Mouse (Mus musculus) lung, postnatal 4 days (tissue): Measurements from ENCODE around the gene Nptn.

Experiments
- DNase-seq, 2 experiments: peaks; one replicate each; pipeline ENCODE4 v3.0.0; 2021

The Nptn gene

DNA sequence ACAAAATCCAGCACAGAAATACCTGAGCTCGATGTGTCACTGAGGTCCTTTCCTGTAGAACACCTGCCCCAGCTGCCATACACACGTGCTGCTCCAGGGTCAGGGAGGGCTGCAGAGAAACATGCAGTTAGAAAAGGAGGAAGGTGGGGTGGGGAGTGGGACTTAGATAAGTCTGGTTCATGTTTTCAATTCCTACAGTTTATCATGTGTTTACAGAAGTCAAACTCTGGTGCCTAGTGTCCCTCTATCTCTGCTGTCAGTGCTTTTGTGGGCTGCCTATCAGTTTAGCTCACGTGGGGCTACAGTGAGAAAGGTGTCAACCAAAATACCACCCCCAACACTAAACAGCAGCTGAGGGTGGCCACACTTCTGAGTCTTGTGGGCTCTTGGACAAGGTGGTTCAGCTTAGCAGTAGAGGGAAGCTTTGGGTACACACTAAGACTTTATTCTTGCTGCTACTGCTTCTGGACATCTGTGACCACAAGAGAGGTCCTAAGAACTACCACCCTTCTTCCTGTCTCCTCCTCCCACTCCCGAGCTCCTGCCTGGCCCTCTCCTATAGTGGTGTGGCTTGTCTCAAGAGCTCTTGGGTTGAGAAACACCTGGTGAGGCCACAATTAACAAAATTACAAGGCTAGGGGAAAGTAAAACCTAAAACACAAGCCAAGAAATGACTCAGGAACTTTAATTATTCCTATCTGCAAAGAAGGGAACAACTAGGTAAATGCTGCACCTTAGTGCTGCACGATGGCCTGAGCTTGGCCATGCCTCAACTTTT is 75.9 kb downstream of the Nptn start:
- no peak for DNase-seq

DNA sequence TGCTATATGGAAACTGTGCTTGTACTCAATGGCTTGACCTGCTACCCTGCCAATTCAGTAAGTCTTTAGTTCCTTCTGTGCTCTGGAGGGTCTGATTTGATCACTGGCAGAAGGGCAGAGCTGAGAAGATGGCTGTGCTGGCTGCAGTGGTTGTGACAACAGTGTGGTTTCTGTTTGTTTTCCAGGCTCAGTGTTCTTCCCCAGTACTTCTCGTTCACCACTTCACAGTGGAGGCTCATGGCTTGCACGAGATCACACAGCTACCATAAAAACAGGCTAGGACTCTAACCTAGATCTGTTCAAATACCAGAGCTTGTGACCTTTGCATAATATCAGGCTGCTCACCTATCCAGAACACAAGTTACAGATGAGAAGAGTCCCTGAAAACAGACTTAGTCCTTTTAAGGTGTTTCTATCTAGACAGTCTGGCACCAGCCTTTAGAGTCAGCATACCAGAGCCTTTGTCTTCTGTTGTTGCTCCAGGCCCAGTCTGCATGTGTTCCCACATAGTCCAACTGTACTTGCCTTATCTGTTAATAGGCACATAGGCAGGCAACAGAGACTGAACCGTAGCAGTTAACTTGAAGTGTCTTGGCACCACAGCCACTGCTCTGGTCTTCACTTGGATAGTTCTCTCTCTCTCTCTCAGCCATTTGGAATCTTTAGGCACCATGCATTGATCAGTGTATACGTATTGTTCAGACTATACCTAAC is 76.7 kb downstream of the Nptn start:
- no peak for DNase-seq

DNA sequence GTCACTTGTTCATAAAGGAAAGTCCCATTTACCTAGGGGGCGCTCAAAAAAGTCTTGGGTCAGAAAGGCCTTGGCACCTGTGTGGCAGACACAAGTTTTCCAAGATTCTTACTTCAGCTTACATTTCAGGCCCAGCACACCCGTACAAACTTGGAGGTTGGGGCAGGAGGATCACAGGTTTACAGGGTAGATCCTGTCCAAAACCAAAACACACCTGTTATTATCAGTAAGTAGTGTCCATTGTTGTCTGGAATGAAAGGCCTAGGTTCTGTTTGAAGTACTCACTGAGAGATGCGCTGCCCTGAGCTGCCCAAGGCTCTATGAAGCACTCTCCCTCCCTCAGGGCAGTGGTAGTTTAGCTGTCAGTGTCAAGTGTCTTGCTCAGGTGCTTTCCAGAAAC is 77.3 kb downstream of the Nptn start:
- no peak for DNase-seq

DNA sequence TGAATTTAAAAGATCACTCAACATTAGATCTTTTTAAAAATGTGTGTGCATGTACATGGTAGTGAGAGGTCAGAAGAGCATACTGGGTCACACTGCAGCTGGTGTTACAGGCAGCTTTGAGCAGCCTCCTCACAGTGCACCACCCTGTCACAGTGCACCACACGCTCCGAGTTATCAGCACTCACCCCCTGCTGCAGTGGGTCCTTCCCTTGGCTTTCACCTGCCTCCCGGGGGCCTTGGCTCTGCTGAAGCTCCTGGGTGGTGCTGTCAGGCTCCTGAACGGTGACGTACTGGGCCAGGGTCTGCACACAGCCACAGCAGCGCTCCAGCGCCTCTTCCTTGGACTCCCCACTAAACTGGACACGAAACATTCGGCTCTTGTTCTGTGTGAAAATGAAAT is 77.9 kb downstream of the Nptn start:
- no peak for DNase-seq

DNA sequence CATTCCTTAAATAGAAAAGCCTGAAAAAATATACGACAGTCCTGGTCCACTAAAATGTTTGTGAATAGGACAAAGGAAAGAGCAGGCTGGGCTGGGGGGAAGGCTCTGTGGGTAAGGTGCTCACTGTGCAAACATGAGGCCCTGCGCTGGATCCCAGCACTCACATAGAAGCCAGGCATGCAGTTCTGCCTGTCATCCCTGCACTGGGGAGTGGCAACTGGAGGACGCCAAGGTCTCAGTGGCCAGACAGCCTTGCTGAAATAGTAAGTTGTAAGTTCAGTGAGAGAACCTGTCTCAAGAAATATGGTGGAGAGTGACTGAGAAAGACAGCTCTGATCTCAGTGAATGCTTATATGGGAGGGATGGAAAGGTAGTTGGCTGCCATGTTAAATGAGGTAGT is 78.6 kb downstream of the Nptn start:
- no peak for DNase-seq

DNA sequence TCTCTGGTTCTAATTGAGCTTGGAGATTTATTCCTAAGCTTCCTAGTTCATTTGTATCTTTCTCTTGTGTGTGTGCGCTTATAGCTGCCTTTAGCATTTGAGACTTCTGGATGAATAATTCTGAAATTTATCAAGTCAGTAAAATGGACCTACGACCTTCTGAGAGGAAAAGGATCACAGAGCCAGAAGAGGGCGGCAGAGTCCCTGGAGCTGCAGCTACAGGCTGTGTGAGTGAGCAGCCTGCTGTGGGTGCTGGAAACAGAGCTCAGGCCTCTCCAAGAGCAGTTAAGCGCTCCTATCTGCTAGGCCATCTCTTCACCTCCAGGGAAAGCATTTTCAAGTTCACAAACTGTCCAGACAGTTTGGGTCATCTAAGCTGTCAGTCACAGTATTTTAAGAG is 80.0 kb downstream of the Nptn start:
- no peak for DNase-seq

DNA sequence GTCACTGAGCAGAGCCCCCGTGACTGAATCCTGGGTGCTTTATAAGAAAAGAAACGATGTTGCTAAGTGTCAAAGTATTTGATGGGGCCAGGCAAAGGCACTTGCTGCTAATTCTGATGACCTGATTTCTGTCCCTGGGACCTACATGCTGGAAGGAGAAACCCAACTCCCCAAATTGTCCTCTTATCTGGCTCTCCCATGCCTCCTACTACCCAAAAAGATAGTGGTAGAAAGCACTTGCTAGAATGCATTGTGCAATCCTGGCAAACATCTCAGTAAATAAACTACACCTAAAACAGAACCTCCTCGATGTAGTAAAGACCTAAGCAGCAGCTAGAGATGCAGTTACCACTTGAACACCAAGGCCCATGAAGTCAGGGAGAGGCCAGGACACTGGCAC is 80.8 kb downstream of the Nptn start:
- no peak for DNase-seq

DNA sequence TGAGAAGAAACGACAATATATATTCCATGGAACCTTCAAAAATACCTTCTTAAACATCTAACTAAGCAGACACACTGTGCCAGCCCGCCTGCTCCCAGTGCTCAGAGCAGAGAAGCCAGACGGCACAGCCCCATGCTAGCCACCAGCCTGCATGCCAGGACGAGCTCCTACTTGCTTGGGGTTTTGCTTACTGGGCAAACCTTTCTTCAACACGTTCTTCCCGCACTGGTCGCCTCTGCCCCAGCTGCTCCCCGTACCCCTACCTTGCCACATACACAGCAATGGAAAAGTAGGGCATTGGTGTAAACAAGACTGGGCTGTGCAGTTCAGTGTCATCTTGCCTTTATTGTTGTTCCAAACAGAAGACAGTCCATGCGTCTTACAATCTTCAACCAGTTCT is 83.5 kb downstream of the Nptn start:
- DNase-seq, result no peak

DNA sequence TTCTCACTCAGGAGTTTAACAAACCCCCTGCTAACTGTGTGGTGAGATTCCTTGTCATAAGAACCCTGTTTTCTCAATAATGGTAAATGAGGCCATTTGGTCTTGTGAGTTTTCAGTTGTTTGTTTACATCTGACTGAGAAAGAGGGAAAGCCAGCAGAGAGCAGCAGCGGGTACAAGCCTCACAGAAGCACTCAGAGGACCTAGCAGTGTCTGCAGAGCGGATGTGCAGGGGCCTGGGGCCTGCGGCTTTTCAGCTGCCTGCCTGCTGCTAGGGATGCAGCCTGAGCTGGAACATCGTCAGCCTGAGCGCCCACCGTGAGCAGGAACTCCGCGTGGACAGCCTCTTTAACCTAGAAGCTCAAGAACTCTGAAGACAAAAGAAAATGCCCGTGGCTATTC is 84.2 kb downstream of the Nptn start:
- DNase-seq, result no peak

DNA sequence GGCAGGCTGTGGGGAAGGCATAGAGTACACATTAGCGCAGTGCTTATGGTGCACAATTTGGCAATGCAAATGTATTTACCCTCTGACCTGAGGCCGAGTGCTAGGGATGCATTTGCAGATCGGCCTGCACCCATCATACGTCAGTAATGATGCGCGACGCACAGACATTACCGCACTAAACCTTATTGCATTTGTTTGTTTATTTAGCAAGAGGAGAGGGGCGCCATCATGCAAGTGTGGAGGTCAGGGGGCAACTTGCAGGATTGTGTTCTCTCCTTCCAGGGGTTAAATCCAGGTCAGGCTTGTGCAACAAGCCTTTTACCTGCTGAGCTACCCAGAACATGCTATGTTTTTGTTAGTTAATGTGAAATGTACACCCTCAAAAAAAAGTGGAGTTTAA is 85.2 kb downstream of the Nptn start:
- no peak for DNase-seq

DNA sequence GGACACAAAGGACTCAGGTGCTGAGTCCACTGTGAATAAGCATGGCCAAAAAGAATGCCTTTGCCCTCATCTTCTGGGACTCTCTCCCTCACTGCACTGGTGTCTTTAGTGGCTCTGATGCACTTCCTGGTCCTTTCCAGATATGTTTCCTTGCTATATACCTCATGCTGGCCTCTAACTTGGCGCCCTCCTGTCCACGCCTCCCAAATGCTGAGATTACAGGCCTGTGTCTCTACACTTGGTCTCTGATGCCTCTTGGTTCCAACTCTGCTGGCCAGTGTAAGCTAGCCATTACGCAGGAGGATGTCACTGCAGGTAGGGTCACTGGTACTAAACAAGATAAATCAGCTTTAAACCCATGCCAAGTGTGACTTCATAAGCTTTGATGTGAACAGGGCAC is 86.1 kb downstream of the Nptn start:
- no peak for DNase-seq

DNA sequence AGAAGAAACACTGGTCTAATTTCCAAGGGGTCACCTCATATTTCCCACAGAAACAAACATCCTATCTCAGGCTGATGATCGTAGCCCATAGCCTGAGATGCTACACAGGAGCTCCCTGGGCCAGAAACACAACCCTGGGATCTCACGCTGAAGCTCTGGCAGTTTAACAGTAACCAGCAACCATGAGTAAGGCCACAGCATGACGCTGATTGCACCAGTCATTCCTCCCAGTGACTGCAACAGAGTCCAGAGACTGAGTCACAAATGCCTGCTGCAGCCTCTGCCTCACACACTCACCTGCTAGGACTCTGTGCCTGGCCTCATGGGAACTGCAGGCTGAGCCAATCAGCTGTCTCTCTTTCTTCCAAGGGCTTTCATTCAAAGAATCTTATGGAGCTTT is 87.0 kb downstream of the Nptn start:
- DNase-seq, result no peak

DNA sequence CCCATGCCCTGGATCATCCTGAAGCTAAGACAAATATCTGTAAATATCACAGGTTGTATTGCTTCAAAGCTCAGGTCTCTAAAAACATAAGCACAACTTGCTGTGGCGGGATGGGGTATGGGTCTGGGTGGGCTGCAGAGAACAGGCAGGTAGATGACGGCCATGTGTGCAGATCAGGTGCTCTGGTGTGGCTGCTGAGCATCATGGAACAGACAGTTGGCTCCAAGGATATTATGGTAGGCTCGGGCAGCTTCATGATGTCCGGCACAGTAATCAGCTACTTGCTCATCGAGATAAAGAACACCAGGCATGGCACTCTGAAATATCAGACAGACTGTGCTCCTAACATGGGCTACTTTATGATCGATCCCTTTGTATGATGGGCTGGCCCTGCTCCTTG is 87.8 kb downstream of the Nptn start:
- no peak for DNase-seq

DNA sequence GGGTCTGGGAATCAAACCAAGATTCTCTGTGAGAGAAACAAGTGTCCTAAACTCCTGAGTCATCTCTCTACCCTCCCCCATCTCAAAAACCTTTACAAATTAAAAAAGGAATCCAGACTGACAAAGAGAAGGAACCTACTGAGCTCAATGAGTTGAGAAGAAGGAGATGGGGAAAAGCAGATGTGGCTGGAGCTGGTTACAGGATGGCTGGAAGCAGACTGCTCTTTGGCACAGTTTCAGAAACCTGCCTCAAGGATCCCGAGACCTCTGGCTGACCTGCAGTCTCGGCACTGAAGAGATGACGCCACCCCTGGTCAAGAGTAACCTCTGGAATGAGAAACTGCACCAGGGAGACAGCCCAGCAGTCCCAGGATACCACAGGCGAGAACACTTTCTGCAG is 90.4 kb downstream of the Nptn start:
- peak; percentile 50 to 60 for DNase-seq

DNA sequence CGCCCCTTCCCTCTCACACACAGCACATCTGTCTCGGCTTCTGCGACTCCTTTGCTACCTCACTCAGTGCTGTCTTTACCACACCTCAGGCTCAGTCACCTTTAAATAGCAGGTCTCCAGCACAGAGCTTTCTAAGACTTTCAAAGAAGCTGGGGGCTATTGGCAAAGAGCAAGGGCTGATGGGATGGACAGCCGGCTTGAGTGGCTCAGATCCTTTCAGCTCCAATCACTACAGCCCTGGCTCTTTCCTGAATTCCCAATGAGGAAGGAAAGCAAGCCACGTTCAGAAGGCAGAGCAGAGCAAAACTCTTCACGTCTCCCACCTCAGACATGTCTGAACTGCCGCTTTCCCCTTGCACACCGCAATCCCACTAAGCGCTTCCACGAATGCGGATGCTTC is 92.7 kb downstream of the Nptn start:
- DNase-seq, result no peak

DNA sequence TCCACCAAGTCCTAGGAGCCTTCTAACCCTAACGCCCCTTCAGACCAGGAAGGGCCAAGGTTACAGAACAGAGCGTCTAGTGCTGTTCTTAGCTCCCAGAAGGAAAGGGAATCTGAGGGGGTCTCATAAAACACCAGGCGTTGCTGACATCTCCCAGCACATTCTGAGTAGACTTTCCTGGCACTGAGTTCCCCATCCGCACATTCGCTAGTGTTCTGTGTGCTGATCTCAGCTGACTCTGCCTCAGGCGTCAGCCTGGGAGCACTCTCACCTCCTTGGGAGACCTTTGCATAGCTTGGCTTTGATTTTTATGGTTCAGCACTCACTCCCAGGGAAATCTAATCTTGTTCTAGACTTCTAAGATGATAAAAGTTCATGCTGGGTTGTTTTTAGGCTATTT is 93.3 kb downstream of the Nptn start:
- DNase-seq, result no peak

DNA sequence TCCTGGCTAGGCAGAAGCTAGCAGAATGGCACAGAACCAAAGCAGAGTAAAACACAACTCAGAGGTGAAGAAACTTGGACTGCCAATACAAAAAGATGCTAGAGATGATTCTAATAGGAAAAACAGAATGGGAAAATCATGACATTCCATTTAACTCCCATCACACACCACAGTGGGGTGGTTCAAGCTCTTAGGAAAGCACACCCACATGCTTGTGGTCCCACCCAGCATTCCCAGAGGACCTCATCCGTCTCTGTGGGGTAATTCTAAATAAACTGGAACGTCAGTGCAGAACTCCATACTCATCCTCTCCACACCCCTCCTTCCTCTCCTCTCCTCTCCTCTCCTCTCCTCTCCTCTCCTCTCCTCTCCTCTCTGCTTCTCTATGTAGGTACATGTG is 99.4 kb downstream of the Nptn start:
- DNase-seq, result no peak

DNA sequence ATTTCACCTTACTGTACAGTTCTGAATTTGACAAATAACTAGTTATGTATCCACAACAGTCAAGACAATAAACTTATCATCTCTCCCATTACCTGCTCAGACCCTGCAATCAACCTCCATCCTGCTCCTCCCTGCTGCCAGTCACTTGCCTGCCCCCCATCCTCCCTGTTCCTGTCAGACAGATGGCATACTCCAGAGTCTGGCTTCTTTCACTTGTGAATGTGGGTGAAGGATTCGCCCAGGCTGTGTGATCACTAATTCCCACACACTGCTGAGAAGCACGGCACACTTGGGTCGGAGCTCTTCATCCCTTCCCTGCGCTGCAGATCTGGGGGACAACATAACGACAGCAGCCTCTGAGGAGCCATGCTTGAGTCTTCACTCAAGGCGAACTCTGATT is 100.1 kb downstream of the Nptn start:
- no peak for DNase-seq

DNA sequence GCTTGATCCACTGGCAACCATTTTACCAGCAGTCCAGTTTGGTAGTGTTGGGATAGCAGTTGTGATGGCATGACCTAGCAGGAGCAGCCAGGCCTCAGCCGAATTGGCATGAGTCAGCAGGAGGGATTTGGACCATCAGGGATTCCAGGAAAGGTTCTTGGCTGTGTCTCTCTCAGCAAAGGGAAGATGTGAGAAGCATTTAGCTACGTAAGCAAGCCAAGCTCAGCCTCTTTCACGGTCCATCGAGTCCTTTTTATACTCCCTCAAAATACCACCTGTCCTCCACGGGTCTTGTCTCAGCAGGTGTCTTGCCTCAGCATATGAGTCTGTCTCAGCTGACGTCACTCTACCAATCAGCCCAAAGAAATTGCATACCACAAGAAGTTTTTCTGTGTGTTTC is 101.3 kb downstream of the Nptn start:
- no peak for DNase-seq

DNA sequence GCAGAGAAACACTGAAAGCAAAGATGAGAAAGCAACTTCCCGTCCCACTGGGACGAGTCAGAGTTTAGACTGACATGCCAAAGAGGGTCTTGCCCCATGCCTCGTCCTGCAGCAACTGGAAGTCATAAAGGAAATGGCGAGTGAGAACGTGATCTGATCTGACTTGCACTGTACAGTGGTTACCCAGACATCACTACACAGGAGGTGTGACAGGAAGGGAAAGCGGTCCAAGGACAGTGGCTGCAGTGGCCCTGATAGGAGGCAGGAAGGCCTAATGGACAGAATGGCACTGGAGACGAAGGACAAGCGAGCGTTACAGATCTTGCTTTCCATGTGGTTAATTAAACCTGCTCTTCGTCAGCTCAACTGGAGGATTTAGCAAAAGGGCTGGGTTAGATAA is 103.2 kb downstream of the Nptn start:
- DNase-seq, result no peak

DNA sequence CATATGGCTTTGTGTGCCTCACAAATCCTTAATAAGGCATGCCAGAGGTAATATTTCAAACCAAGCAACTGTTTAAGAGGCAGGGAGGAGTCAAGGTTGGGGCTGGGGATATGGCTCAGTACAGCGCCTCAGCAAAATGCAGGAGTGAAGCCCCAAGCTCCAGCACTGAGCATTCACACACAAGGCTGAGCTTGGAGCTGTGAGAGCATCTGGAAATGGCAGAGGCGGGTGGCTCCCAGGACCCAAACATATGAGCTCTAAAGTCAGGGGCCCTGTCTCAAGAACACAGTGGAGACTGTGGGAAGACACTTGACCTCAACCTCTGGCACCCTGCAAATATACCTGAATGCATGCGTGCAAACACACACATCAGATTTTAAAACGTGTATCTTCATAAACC is 106.0 kb downstream of the Nptn start:
- no peak for DNase-seq

DNA sequence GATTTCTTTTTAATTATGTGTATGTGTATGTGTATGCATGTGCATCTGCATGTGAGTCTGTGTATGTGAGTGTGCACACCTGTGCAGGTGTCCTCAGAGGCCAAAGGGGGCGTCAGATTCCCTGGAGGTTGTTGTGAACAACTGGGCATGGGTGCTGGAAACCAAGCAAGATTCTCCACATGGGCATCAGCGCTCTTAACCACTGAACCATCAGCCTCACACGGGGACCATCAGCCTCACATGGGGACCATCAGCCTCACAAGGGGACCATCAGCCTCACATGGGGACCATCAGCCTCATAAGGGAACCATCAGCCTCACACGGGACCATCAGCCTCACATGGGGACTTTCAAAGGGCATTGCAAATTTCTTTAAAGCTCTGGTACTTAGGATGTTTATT is 108.7 kb downstream of the Nptn start:
- DNase-seq, result no peak

DNA sequence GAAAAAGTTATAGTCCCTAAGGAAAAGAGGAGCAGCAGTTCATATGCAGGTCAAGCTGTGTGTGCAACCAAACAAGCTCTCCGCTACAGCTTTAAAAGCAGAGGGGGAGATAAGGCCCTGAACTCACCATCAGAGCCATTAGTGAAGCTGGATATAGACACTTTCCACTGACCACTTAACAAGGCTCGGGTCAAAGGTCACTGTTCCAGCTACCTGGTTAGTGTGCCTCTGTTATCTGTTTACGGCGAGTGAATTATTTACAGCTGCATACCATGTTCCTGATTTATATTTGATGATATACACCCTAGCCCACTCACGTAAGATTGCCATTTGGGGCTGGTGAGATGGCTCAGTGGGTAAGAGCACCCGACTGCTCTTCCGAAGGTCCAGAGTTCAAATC is 109.4 kb downstream of the Nptn start:
- no peak for DNase-seq

DNA sequence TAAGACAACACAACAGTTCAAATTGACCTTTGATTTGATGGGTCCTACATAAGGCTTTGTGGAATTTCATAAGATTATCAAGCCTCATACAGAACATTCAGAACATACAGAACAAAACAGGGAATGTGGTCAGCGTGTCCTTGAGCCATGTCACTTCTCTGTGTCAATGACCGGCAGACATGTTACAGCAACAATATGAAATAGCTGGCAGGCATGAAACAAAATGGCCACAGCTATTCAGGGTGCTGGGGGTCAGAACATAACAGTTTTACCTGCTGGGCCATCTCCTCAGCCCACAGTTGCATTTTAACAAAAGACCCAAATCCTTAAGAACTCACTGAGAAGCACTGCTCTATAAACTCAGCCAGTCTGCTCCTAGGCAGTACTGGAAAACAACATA is 116.4 kb downstream of the Nptn start:
- no peak for DNase-seq

DNA sequence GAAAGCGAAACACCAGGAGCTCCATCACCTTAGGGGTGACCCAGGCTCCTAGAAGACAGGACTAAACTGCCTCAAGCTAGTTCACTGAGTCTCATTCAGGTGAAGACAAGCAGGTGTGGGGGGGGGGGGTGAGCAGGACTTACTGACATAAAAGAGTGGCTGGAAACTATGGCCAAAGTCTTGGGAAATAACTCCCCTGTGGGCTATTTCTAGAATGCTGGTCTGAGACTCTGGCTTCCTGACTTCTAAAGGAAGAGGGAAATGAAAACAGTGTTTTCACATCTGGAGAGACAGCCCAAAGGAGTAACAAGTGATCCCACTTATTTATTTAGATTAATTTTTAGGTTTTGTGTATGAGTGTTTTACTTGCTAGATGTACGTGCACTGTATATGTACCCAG is 119.7 kb downstream of the Nptn start:
- DNase-seq, result no peak
